Mouse (Mus musculus): ENCODE data around the gene Myo9a.
A peak's percentile ranks its signal among the peaks of the same experiment; 100 is the strongest.
"Not testable (repeated sequence)": the region's sequence is repeated elsewhere in the genome, so short reads cannot be mapped to it uniquely, and the experiment has no call there.

Myo9a gene

GRCm38 (mm10) chr9:59949511-59949910 lies 198.8 kb downstream of the Myo9a start:
- DNase-seq (ENCODE audit: low spot score), result no peak

GRCm38 (mm10) chr9:59949981-59950380 lies 199.3 kb downstream of the Myo9a start:
- no peak for DNase-seq (ENCODE audit: low spot score)

GRCm38 (mm10) chr9:59951001-59951750 lies 200.5 kb downstream of the Myo9a start:
- no peak for DNase-seq (ENCODE audit: low spot score)

- no peak for DNase-seq (ENCODE audit: low spot score)
Observed at GRCm38 (mm10) chr9:59951943-59952342, 201.2 kb downstream of the Myo9a start.

- no peak for DNase-seq (ENCODE audit: low spot score)
Observed at GRCm38 (mm10) chr9:59952515-59953070, 201.9 kb downstream of the Myo9a start.

DNA sequence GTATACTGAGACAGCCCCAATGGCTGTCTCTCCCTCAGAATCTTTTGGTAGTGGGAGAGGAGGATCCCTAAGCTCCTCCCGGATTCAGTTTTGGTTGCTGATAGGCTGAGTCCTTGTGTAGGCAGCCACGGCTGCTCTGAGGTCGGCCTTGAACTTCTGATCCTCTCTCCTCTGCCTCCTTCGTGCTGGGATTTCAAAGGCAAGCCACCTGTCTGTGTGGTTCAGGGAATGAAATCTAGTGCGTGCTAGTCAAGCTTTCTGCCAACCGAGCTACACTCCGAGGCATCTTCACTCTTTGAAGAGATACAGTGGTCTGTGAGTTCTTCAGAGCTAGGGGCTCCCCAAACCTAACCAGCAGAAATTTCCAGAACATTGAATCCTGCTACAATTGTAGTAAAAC lies 202.9 kb downstream of the Myo9a start:
- DNase-seq (ENCODE audit: low spot score), result no peak

GRCm38 (mm10) chr9:59955199-59955598 lies 204.5 kb downstream of the Myo9a start:
- DNase-seq (ENCODE audit: low spot score), result no peak

DNA sequence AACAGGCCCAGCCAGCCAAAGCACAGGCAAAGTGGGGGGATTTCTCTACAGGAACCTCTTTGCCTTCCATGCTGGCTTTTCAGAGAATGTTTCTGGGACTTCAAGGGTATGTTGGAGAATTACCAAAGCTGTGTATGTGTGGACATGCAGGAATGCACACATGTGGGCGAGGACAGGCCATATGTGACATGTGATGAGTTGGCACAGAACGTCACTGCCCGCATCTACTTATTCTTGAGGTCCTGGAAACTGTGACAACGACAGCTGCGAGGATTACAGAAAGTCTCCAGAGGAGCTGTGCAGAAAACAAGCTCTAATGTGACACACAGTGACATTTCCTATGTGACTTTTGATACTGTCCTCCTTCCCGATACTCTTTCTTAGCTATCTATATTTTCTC lies 205.0 kb downstream of the Myo9a start:
- no peak for DNase-seq (ENCODE audit: low spot score)

DNA sequence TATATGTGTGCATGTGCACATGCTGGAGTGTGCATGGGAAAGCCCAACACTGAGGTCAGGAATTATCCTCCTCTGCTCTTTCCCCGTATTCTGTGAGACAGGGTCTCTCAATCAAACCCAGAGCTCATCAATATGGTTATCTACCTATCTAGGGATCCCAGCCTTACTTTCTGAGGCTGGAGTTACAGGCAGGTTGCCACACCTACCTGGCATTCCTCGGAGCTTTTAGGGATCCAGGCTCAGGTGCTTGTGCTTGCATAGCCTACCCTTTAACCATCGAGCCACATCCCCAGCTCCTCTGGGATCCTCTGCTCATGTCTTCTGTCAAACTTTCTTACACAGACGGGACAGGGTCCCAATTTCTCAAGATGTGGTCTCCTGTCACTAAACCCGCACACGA lies 205.8 kb downstream of the Myo9a start:
- DNase-seq (ENCODE audit: low spot score), result no peak

- not testable (repeated sequence) for DNase-seq (ENCODE audit: low spot score)
Observed at GRCm38 (mm10) chr9:59958115-59958514, 207.4 kb downstream of the Myo9a start.

GRCm38 (mm10) chr9:59959276-59959675 lies 208.6 kb downstream of the Myo9a start:
- peak; percentile 88 for DNase-seq (ENCODE audit: low spot score)

DNA sequence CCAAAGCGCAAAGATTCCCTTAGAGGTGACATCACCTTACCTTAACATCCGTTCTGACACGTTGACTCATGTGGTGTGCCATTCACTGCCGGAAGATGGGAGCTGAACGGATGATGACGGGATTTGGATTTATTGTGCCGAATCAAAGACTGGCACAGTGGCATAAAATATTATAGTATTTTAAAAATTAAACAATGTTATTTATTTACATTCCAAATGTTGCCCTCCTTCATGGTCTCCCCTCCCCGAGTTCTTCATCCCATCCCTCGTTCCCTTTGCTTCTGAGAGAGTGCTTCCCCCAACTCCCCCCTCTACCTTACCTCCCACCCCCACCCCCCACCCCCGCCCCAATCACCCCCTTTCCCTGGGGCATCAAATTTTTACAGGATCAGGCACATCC lies 209.9 kb downstream of the Myo9a start, which contains the start of gene Nr2e3:
Nr2e3 (minus strand) TSS at position 101 of the 400 bp plus-strand sequence.
- DNase-seq (ENCODE audit: low spot score), result no peak

DNA sequence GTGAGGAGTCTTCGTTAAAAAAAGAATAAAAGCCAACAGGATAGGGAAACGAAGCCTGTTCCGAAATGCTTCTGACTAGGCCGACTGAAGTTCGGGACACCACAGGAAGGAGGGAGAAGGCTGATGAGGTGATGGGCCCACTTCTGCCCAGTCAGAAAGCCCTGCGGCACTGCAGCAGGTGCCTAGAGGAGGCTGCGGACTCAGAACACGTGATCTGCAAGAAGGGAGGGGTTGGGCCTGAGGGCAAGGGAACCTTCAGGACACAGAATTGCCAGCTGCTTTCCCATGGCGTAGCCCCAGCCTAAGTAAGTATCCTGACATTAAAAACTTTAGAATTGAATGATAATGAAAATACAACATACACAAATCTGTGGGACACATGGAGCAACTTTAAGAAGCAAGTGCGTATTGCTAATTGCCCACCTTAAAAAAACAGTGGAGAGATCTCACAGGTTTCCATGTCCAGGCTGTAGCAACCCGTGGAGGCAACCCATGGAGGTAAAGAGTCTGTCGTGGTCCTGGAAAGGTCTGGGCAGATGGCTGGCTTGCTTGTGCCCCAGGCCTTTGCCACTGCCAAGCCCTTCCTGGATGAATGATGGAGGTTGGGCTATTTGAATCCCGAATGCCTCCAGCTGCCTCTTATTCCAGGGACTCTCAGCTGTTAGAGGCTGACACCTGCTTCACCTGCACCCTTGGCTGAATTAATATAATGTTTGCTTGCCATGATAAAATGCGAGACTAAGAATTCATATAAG lies 210.7 kb downstream of the Myo9a start:
- DNase-seq (ENCODE audit: low spot score), result no peak

DNA sequence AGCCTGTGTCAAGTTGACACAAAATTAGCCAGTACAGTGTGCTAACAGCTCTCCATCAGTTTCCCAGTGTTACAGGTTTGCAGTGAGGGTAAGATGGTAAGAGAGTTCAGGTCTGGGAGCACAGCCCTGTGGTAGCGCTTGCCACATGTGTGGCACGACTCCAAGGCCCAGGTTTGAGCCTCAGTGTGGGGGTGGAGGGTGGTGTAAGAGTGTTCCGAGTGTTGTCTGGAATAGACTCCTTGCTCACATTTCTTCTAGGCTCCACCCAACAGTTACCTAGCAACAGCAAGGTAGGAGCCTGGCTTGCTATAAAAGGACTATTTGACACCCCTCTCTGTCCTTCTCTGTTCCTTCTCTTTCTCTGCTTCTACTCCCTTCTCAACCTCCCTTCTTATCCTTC lies 213.7 kb downstream of the Myo9a start:
- peak; percentile 72 for DNase-seq (ENCODE audit: low spot score)

- DNase-seq (ENCODE audit: low spot score), result no peak
Observed at GRCm38 (mm10) chr9:59965046-59965445, 214.3 kb downstream of the Myo9a start.

GRCm38 (mm10) chr9:59969383-59969782 lies 218.7 kb downstream of the Myo9a start:
- peak; percentile 53 for DNase-seq (ENCODE audit: low spot score)

DNA sequence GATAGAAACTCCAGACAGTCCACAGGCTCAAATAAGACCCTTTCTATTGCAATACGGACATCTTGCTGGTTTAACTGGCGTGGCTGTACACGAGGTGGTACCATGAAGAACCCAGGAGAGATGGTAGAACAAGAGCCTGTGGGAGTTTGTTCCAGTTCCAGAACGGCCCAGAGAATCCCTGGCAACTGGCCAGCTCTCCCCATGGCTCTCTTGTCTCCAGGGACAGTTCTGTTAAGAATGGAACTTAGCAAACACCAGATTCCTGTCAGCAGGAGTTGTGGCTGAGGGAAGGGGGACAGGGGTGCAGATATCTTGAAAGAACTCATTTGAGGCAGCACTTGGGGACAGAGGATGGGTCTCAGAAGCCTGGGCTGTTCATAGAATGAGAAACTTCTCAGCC lies 220.6 kb downstream of the Myo9a start:
- DNase-seq (ENCODE audit: low spot score), result no peak

Data from lung, postnatal 25 days (tissue).